Mouse (Mus musculus) kidney, embryonic 14.5 days (tissue): ENCODE measurements around the gene Spa17. TPM values are rescaled to one million over a fixed set of nuclear protein-coding genes. Genes with fewer than 3 reads are reported as not detected.

Source experiments
- ATAC-seq: fragments of 200-750 bp; cut with Nextera tagmentation; 2 replicates; pipeline ENCODE4 v1.8.0; 2017; ENCODE audit warnings: moderate number of reproducible peaks, mild to moderate bottlenecking, moderate TSS enrichment, moderate library complexity; ENCODE audit not compliant: low FRiP score, low TSS enrichment
- H3K27ac ChIP-seq: fragments of 300-500 bp; sonication (generic); 2 replicates; pipeline ENCODE4 v1.5.1; 2014; ENCODE audit warnings: low read depth, mild to moderate bottlenecking, low read length, moderate library complexity, mixed read lengths
- H3K27me3 ChIP-seq: fragments of 300-500 bp; sonication (generic); 2 replicates; pipeline ENCODE4 v1.6.1; 2014; ENCODE audit warnings: mild to moderate bottlenecking, low read length; ENCODE audit not compliant: control insufficient read depth, insufficient read depth
- H3K36me3 ChIP-seq: fragments of 300-500 bp; sonication (generic); 2 replicates; pipeline ENCODE4 v1.6.1; 2014; ENCODE audit warnings: low read length, mixed read lengths; ENCODE audit not compliant: control insufficient read depth, insufficient read depth
- H3K4me1 ChIP-seq: fragments of 300-500 bp; sonication (generic); 2 replicates; pipeline ENCODE4 v1.6.1; 2014; ENCODE audit warnings: low read length, mixed read lengths; ENCODE audit not compliant: control insufficient read depth, insufficient read depth
- H3K4me2 ChIP-seq: fragments of 300-500 bp; sonication (generic); replicated peaks from 2 replicates; pipeline ENCODE4 v1.6.1; 2014; ENCODE audit warnings: low read depth, mild to moderate bottlenecking, low read length
- H3K4me3 ChIP-seq: fragments of 300-500 bp; sonication (generic); 2 replicates; pipeline ENCODE4 v1.5.1; 2014; ENCODE audit warnings: mild to moderate bottlenecking, low read length
- H3K9ac ChIP-seq: fragments of 300-500 bp; sonication (generic); 2 replicates; pipeline ENCODE4 v1.6.1; 2014; ENCODE audit warnings: low read depth, mild to moderate bottlenecking, low read length, moderate library complexity
- H3K9me3 ChIP-seq: fragments of 300-500 bp; sonication (generic); 2 replicates; pipeline ENCODE4 v1.6.1; 2016; ENCODE audit warnings: low read length; ENCODE audit not compliant: control insufficient read depth
- WGBS: fragments of 180-500 bp; shearing (Covaris S2); extraction: QIAGEN DNeasy Blood & Tissue Kit; methylation state at CpG from one replicate; pipeline ENCODE4 v1.1.7; 2014; 5-methylcytosine and 5-hydroxymethylcytosine counted together
- polyA plus RNA-seq: library from polyadenylated mRNA; unstranded; fragments of >200 nt; fragmentation: Nextera tagmentation; extraction: Ambion mirVana; gene quantifications from 2 replicates; pipeline ENCODE4 v1.2.1, GENCODE M21; 2014

Gene Spa17
- polyA plus RNA-seq, 1 experiment from 2014 or later, result 6.7 TPM

- Histone ChIP-seq H3K27ac (no peak overlapping the region), H3K36me3 (no peaks in the 10 kb centered on the region), H3K4me1 (peaks cover 12% of the 10 kb centered on the region), H3K27me3 (no peaks in the 10 kb centered on the region), H3K4me2 (no peak overlapping the region), H3K4me3 (no peak overlapping the region), H3K9ac (no peak overlapping the region), H3K9me3 (no peaks in the 10 kb centered on the region)
- WGBS, result 87% methylated on average over 2 of the region's 2 CpGs
- ATAC-seq, result no peak
Measured at GRCm38 (mm10) chr9:37567019-37567418, 46.5 kb downstream of the Spa17 start.

- Histone ChIP-seq H3K4me3 (no peak overlapping the region), H3K36me3 (no peaks in the 10 kb centered on the region), H3K4me1 (peaks cover 12% of the 10 kb centered on the region), H3K9ac (no peak overlapping the region), H3K9me3 (no peaks in the 10 kb centered on the region), H3K27me3 (no peaks in the 10 kb centered on the region), H3K4me2 (no peak overlapping the region), H3K27ac (no peak overlapping the region)
- 53% methylated on average over 1 of the region's 1 CpGs for WGBS
- no peak for ATAC-seq
Measured at GRCm38 (mm10) chr9:37563805-37564204, 49.7 kb downstream of the Spa17 start.

DNA sequence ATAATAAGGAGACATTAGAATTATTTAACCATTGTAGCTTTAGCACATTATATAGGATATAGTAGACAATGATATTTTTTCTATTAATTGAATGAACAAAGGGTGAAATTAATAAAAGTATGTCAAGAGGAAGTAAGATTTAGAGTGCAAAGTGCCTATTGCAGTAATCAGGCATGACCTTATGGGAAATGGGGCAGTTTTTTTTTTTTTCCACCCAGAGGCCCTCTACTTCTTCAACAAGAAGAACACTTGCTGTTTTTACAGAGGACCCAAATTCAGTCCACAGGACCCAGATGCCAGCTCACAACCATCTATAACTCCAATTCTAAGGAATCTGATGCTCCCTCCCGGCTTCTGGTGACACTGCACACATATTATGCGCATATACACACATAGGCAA is 52.9 kb downstream of the Spa17 start:
- H3K4me1 ChIP-seq, result 0 out of 2 replicates have a peak, but pooled peaks cover under 1% of the 10 kb centered on the region
- H3K4me2 ChIP-seq, result no peak overlapping the region
- 88% methylated on average over 2 of the region's 2 CpGs for WGBS
- no peaks in the 10 kb centered on the region for H3K9me3 ChIP-seq
- no peaks in the 10 kb centered on the region for H3K27me3 ChIP-seq
- no peak for ATAC-seq
- no peak overlapping the region for H3K4me3 ChIP-seq
- no peaks in the 10 kb centered on the region for H3K36me3 ChIP-seq
- H3K9ac ChIP-seq, result no peak overlapping the region
- H3K27ac ChIP-seq, result no peak overlapping the region

DNA sequence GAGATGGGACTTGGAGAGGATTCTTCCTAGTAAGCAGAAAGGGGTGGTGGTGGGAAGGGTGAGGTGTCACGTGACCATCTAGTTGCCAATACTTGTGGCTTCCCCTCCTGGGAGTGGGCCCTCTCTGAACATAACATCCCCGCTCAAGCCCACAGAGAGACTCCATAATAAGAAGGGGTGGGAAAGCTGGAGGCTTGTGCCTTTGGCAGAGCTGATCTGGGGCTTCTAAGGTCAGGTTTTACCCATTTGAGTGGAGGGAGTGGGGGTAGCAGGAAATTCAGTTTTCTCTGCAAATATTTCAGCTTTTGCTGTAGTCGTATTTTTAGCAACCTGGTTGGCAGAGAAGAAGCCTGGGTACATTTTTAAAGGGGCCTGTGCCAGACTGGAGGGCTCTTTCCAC is 57.2 kb downstream of the Spa17 start:
- Histone ChIP-seq H3K27ac (no peak overlapping the region), H3K9ac (no peak overlapping the region), H3K27me3 (peaks cover 11% of the 10 kb centered on the region), H3K36me3 (no peaks in the 10 kb centered on the region), H3K4me2 (no peak overlapping the region), H3K4me3 (no peak overlapping the region), H3K4me1 (0 out of 2 replicates have a peak, but pooled peaks cover 13% of the 10 kb centered on the region), H3K9me3 (no peaks in the 10 kb centered on the region)
- WGBS, result 81% methylated on average over 3 of the region's 3 CpGs
- no peak for ATAC-seq

GRCm38 (mm10) chr9:37554838-37555748 is 58.4 kb downstream of the Spa17 start, which contains the start of gene Siae:
Siae (plus strand) TSS chr9:37555698.
- H3K4me1 ChIP-seq, result 0 out of 2 replicates have a peak, but pooled peaks cover 13% of the 10 kb centered on the region
- H3K4me3 ChIP-seq, result no peak within 1 kb of the TSS
- H3K9ac ChIP-seq, result no peak within 1 kb of the TSS
- H3K4me2 ChIP-seq, result no peak within 1 kb of the TSS
- no peaks in the 10 kb centered on the region for H3K36me3 ChIP-seq
- 0 out of 2 replicates have a peak, but pooled peaks have one; percentile 21 for ATAC-seq
- peaks cover 23% of the 10 kb centered on the region for H3K27me3 ChIP-seq
- WGBS, result 21% methylated on average over 7 of the region's 7 CpGs
- no peaks in the 10 kb centered on the region for H3K9me3 ChIP-seq
- no peak within 1 kb of the TSS for H3K27ac ChIP-seq

GRCm38 (mm10) chr9:37554279-37554678 is 59.2 kb downstream of the Spa17 start:
- Histone ChIP-seq H3K9me3 (no peaks in the 10 kb centered on the region), H3K4me1 (0 out of 2 replicates have a peak, but pooled peaks cover 13% of the 10 kb centered on the region), H3K4me3 (no peak overlapping the region), H3K9ac (no peak overlapping the region), H3K4me2 (no peak overlapping the region), H3K27ac (no peak overlapping the region), H3K27me3 (peaks cover 23% of the 10 kb centered on the region), H3K36me3 (no peaks in the 10 kb centered on the region)
- ATAC-seq, result no peak
- WGBS, result 76% methylated on average over 1 of the region's 1 CpGs

Other genes with a start within 250 kb of the Spa17 start
- gene Hepacam, start 246.4 kb downstream of the Spa17 start, polyA plus RNA-seq, result not detected in 2 replicates
- 10.5 and 11.9 TPM in 2 replicates for gene Robo4, start 211.8 kb downstream of the Spa17 start, polyA plus RNA-seq
- gene Robo3, start 180.5 kb downstream of the Spa17 start, polyA plus RNA-seq, result 0.09 and 0.11 TPM in 2 replicates
- gene Msantd2, start 124.4 kb downstream of the Spa17 start, polyA plus RNA-seq, result 28.5 and 33.2 TPM in 2 replicates
- gene Esam, start 85.6 kb downstream of the Spa17 start, polyA plus RNA-seq, result 49.7 and 61.8 TPM in 2 replicates
- 1.1 and 1.3 TPM in 2 replicates for gene Vsig2, start 74.5 kb downstream of the Spa17 start, polyA plus RNA-seq
- gene Nrgn, start 60.8 kb downstream of the Spa17 start, polyA plus RNA-seq, result 3.1 and 3.4 TPM in 2 replicates
- 6.8 and 10.8 TPM in 2 replicates for gene Siae, start 58.0 kb downstream of the Spa17 start, polyA plus RNA-seq
- gene Tbrg1, start 43.6 kb upstream of the Spa17 start, polyA plus RNA-seq, result 135 and 142 TPM in 2 replicates
- not detected in 2 replicates for gene Panx3, start 55.5 kb upstream of the Spa17 start, polyA plus RNA-seq
- not detected in 2 replicates for gene Olfr160, start 102.5 kb upstream of the Spa17 start, polyA plus RNA-seq
- not detected in 2 replicates for gene Olfr874, start 131.4 kb upstream of the Spa17 start, polyA plus RNA-seq
- not detected in 2 replicates for gene Olfr875, start 158.1 kb upstream of the Spa17 start, polyA plus RNA-seq
- not detected in 2 replicates for gene Olfr876, start 189.3 kb upstream of the Spa17 start, polyA plus RNA-seq
- gene Olfr877, start 240.5 kb upstream of the Spa17 start, polyA plus RNA-seq, result not detected in 2 replicates